Mouse (Mus musculus): ENCODE results near the gene Dnaja3. TPM values are rescaled to one million over a fixed set of nuclear protein-coding genes. Genes with fewer than 3 reads are reported as not detected.

Dnaja3 gene
- polyA plus RNA-seq (2012; rRNA removed) = 10.2 and 13.7 TPM in 2 replicates

DNA sequence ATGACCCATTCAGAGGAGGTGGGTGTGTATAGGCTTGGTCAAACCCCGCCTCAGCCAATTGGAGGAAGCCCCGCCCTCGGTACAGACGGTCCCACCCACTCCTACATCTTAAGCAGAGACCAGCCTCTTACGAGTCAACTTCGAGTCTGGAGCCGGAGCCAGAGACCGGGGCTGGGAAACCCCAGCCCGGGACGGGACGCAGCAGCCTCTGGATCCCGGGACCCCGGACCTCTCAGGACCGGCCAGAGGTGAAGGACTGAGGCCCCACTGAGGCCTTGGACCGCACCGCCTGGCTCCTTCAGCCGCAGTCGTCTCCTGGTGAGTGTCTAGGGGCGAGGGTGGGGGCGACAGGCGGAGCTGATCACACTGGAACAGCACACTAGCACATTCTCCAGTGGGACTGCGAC lies at the start of gene Dnaja3, which contains the start of gene Vasn:
Dnaja3 (plus strand) TSS at position 159 of the 407 bp plus-strand sequence.
Vasn (plus strand) TSS at position 111 of the 407 bp plus-strand sequence.
- peak; percentile 31; the same call in 1 of the 2 replicates for TF ChIP-seq POLR2A (IDR thresholded peaks at IDR 0.05; ENCODE audit: low read depth, low read length)
- no peak for TF ChIP-seq CTCF (IDR thresholded peaks at IDR 0.05; ENCODE audit: extremely low read depth, insufficient read length, insufficient replicate concordance, low read depth, low read length)
- Histone ChIP-seq H3K4me3 (ENCODE audit: low read depth, low read length) (peak within 1 kb of the TSS; percentile 71), H3K4me1 (ENCODE audit: control insufficient read depth, insufficient read depth, insufficient read length, low read length) (peaks cover 16% of the 10 kb centered on the region), H3K36me3 (ENCODE audit: control insufficient read depth, insufficient read depth, low read length) (peaks cover 21% of the 10 kb centered on the region), H3K27me3 (ENCODE audit: control insufficient read depth, insufficient read depth, low read length) (no peaks in the 10 kb centered on the region), H3K27ac (ENCODE audit: insufficient read depth, low read depth, low read length) (peak within 1 kb of the TSS; percentile 36; the same call in 1 of the 2 replicates)
- 6% methylated on average over 22 of the region's 22 CpGs for WGBS

DNA sequence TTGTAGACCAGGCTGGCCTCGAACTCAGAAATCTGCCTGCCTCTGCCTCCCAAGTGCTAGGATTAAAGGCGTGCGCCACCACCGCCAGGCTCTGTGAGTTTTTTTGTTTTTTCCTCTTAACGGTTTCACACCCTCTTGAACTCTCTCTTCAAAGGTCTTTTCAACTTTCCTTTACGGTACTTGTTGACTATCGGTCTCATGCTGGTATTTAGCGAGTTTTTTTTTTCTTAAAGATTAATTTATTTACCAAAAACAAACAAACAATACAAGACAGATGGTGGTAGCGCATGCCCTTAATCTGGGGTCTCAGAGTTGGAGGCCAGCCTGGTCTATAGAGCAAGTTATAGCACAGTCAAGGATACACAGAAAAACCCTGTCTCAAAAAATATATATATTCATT lies 49.6 kb upstream of the Dnaja3 start:
- 94% methylated on average over 9 of the region's 9 CpGs for WGBS
- TF ChIP-seq POLR2A (IDR thresholded peaks at IDR 0.05; ENCODE audit: low read depth, low read length) (no peak), CTCF (IDR thresholded peaks at IDR 0.05; ENCODE audit: extremely low read depth, insufficient read length, insufficient replicate concordance, low read depth, low read length) (no peak)
- H3K4me1 ChIP-seq (ENCODE audit: control insufficient read depth, insufficient read depth, insufficient read length, low read length) = peaks cover 11% of the 10 kb centered on the region
- H3K36me3 ChIP-seq (ENCODE audit: control insufficient read depth, insufficient read depth, low read length) = no peaks in the 10 kb centered on the region
- peaks cover 14% of the 10 kb centered on the region for H3K27me3 ChIP-seq (ENCODE audit: control insufficient read depth, insufficient read depth, low read length)
- H3K27ac ChIP-seq (ENCODE audit: insufficient read depth, low read depth, low read length) = no peak overlapping the region
- no peak overlapping the region for H3K4me3 ChIP-seq (ENCODE audit: low read depth, low read length)

DNA sequence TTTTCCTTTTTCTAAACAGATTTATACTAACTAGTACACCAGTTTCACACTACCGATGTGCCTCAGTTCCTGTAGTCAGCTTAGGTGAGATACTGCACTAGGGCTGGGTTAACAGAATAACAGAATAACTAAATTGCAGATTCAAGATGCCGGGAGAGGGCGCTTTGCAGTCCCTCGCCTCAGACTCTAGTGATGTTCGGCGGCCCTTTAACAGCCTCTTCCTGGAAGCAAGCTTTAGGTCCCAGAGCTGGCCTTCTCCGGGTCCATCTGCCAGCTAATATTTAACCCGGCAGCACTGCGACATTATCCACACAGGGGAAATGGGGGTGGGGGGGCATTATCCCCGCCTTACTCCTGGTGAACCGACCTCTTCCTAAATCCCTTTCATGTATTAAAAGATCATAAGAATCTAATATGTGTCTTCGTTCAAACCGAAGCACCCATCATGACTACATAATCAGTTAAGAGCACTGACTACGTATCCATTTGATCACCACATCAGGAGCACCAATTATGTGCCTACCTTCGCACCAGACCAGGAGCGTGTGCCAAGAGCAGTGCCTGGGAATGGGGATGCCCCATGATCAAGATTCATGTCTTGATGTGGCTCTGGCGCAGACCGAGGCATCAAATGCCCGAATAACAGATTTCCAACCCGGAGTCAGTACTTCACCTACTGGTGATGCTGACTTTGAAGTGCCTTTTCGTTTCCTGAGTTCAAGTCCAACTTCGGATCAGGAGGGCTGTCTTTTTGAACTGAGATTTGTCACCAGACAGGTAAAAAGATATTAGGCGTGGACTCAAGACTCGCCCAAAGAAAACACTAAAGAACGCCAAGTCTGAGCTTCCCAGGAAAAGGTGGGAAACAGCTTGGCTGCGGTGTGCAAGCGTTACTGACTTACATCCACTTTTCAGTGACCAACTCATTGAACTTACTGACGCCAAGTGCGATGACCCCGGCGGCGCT lies 46.6 kb upstream of the Dnaja3 start:
- no peak for TF ChIP-seq POLR2A (IDR thresholded peaks at IDR 0.05; ENCODE audit: low read depth, low read length)
- peak; percentile 61; the same call in 1 of the 2 replicates for TF ChIP-seq CTCF (IDR thresholded peaks at IDR 0.05; ENCODE audit: extremely low read depth, insufficient read length, insufficient replicate concordance, low read depth, low read length)
- Histone ChIP-seq H3K27ac (ENCODE audit: insufficient read depth, low read depth, low read length) (peak overlapping the region; percentile 0; the same call in 1 of the 2 replicates), H3K4me1 (ENCODE audit: control insufficient read depth, insufficient read depth, insufficient read length, low read length) (peaks cover 6% of the 10 kb centered on the region; the same call in 1 of the 2 replicates), H3K36me3 (ENCODE audit: control insufficient read depth, insufficient read depth, low read length) (no peaks in the 10 kb centered on the region), H3K4me3 (ENCODE audit: low read depth, low read length) (peak overlapping the region; percentile 80), H3K27me3 (ENCODE audit: control insufficient read depth, insufficient read depth, low read length) (peaks cover 14% of the 10 kb centered on the region)
- WGBS = 18% methylated on average over 32 of the region's 32 CpGs

DNA sequence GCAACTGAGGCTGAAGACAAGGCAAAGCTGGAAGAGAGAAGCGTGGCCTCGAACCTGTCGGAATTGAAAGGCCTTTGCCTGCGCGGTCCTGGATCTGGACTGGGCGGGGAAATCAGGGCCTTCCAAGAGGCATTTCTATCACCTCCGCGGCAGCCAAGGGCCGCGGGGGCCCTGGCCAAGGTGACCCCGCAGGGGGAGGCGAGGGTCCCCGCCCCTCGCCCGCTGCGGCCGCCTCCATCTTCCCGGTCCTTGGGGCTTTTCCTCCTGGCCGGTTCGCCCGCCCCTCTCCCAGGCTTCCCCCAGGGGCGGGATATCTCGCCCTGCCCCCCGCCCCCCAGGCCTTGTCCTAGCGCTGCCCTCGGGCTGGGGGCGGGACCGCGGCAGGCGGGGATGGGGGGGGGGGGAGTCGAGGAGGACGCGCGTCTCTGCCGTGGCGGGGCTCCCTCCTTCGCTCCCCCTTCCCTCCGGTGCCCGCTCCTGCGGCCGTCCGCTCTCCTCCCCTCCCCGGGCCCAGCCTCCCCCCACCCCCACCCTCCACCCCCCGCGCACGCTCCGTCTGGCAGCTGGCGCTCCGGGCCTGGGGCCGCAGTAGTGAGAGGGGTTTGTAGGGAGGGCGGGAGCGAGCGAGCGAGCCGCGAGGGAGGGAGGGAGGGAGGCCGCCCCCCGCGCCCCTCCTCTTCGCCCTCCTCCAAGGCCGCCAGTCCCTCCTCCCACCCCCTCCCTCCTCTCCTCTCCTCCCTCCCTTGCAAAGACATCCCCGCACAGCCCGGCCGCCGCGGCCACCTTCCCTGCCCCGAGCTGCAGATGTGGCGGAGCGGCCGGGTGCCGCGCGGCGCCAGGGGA lies 45.6 kb upstream of the Dnaja3 start, which contains the start of gene Glis2:
Glis2 (plus strand) TSS at position 743 of the 843 bp plus-strand sequence.
- 4% methylated on average over 68 of the region's 74 CpGs for WGBS
- Histone ChIP-seq H3K36me3 (ENCODE audit: control insufficient read depth, insufficient read depth, low read length) (no peaks in the 10 kb centered on the region), H3K4me3 (ENCODE audit: low read depth, low read length) (peak within 1 kb of the TSS; percentile 80), H3K4me1 (ENCODE audit: control insufficient read depth, insufficient read depth, insufficient read length, low read length) (peaks cover 6% of the 10 kb centered on the region; the same call in 1 of the 2 replicates), H3K27me3 (ENCODE audit: control insufficient read depth, insufficient read depth, low read length) (peaks cover 14% of the 10 kb centered on the region), H3K27ac (ENCODE audit: insufficient read depth, low read depth, low read length) (peak within 1 kb of the TSS; percentile 5; the same call in 1 of the 2 replicates)
- no peak for TF ChIP-seq CTCF (IDR thresholded peaks at IDR 0.05; ENCODE audit: extremely low read depth, insufficient read length, insufficient replicate concordance, low read depth, low read length)
- no peak; the same call in 1 of the 2 replicates for TF ChIP-seq POLR2A (IDR thresholded peaks at IDR 0.05; ENCODE audit: low read depth, low read length)

DNA sequence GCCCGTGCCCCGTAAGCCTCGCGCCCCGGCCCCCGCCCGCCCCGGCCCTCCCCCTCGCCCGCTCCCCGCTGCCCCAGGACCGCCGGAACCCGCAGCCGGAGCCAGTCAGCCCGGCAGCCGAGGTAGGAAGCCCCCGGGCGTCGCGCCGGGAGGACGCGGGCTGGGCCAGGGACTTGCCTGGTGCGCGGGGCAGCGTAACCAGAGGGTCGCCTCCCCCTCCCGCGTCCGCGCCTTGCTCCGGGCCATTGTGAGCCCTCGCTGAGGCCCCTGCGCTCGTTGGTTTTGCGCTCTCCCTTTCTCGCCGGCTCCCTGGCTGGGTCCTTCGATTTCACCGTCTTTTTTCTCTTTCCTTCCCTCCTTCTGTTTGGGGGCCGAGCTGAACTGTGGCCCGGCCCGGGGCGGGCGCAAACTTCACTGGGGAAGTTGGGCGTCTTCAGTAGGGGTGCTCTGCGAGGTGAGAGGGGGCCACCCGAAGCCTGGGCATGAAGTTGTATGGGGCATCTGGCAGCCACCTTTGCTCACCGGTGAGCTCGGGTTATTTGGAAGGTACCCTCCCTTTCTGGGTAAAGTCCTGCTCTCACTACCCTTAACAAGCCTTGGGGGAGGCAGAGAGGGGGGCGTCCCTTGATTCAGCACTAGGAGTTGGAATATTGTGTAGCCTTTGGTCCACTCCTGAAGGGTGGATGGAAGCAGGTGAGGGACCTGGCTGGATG lies 44.8 kb upstream of the Dnaja3 start:
- no peaks in the 10 kb centered on the region for H3K36me3 ChIP-seq (ENCODE audit: control insufficient read depth, insufficient read depth, low read length)

DNA sequence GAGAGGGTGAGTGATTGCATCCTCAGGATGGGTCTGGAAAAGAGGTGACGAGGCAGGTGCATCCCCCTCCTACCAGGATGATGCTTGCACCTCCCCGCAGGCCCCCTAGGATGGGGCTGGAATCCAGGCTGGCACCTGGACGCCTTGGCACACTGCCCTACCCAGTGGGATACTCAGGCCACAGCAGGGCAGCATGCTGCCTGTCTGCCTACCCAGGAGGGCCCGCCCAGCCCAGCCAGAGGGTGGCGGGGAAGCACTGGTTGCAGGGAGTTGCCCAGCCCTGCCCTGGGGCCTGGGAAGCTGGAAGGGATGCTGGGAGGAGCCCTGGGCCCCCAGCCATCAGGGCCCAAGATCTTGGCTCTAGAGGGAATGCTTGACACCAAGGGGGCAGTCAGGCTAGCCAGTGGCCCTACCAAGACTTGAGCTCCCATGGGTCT lies 44.2 kb upstream of the Dnaja3 start:
- peaks cover 6% of the 10 kb centered on the region; the same call in 1 of the 2 replicates for H3K4me1 ChIP-seq (ENCODE audit: control insufficient read depth, insufficient read depth, insufficient read length, low read length)
- 0 out of 2 replicates have a peak overlapping the region, but pooled peaks have one; percentile 4 for H3K27ac ChIP-seq (ENCODE audit: insufficient read depth, low read depth, low read length)
- no peak for TF ChIP-seq POLR2A (IDR thresholded peaks at IDR 0.05; ENCODE audit: low read depth, low read length)
- H3K27me3 ChIP-seq (ENCODE audit: control insufficient read depth, insufficient read depth, low read length) = peaks cover 14% of the 10 kb centered on the region
- 18% methylated on average over 5 of the region's 5 CpGs for WGBS
- no peaks in the 10 kb centered on the region for H3K36me3 ChIP-seq (ENCODE audit: control insufficient read depth, insufficient read depth, low read length)
- H3K4me3 ChIP-seq (ENCODE audit: low read depth, low read length) = peak overlapping the region; percentile 80

More for the DNA sequence above, 44.8 kb upstream of the Dnaja3 start:
- H3K4me1 ChIP-seq (ENCODE audit: control insufficient read depth, insufficient read depth, insufficient read length, low read length) = peaks cover 6% of the 10 kb centered on the region; the same call in 1 of the 2 replicates
- H3K27ac ChIP-seq (ENCODE audit: insufficient read depth, low read depth, low read length) = 0 out of 2 replicates have a peak overlapping the region, but pooled peaks have one; percentile 5
- peak overlapping the region; percentile 80 for H3K4me3 ChIP-seq (ENCODE audit: low read depth, low read length)
- 2% methylated on average over 45 of the region's 52 CpGs for WGBS
- TF ChIP-seq CTCF (IDR thresholded peaks at IDR 0.05; ENCODE audit: extremely low read depth, insufficient read length, insufficient replicate concordance, low read depth, low read length) (no peak), POLR2A (IDR thresholded peaks at IDR 0.05; ENCODE audit: low read depth, low read length) (no peak)
- H3K27me3 ChIP-seq (ENCODE audit: control insufficient read depth, insufficient read depth, low read length) = peaks cover 14% of the 10 kb centered on the region

Measured in small intestine, adult 2 months (tissue).